Mouse (Mus musculus): Measurements from ENCODE around the gene Gar1.

Gar1 gene

DNA sequence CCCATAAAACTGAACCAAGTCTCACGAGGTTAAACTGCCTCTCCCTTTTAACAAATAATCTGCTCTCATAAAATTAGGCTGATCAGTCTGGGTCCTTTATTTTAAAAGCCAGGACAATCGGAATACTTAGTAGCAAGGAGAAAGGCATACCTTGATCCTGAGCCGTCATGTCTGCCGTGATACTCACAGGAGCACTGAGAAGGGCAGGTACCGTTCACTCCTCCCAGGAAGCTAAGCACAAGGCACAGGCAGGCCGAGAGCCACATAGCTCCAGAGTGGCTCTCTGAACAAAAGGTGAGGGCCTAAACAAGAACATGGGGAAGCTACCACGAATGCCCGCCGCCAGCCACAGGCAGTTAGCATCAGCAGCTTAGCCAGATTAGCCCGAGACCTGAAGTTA, 27.4 kb downstream of the Gar1 start, which contains the start of gene Lrit3:
TSS of gene Lrit3 (minus strand) at position 266 of the 400 bp plus-strand sequence.
- ATAC-seq (ENCODE audit: low TSS enrichment): no peak

DNA sequence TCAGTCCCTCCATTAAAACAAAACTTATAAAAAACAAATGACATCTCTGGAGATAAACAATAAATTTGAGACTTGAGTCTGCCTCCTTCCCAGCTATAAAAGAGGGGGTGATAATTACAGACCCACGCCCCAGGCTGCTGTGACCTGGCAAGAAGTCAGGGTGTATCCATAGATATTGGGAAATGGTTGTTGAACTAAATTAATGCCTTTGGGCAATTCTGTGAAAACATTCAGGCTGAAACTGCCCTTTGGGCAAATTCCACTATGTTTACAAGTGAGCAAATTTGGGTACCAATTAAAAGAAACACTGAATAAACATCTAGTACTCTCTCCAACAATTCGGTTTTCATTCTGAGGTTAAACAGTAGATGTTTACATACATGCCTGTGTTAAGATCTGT, 32.2 kb downstream of the Gar1 start:
- no peak for ATAC-seq (ENCODE audit: low TSS enrichment)

DNA sequence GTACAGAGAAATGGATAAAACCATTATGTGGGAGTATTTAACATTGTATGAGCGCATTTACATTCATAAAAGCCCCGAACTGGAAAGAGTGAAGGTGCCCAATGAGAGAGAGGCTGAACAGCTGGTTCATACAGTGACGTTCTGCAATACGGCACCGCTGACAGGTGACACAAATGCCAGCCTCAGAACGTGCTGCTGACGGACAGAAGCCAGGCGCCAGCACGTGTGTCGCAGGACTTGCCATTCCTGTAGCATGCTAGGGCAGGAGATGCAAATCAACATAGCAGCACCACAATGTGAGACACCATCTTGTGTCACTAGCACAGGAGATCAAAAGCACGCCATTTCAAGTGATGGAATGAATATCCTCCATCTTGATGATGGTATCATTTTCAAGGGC, 32.6 kb downstream of the Gar1 start:
- ATAC-seq (ENCODE audit: low TSS enrichment): no peak

DNA sequence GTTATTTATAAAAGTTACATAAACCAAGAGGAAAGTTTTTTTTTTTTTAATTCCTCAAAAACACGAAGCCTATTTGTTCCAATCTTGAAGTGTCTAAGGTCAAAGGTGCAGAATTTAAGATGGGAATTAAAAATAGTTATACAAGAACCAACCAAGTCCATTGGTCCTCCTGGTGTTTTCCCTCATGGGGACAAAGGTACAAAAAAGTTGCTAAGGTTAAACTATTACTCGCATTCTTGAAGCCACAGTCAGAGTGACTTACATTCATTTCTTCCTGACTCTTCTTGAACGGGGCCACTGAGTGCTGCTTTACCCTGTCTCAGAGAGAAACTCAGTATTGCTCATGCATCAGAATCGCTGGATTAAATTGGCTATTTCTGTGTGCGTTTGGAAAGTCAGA, 33.9 kb downstream of the Gar1 start:
- ATAC-seq (ENCODE audit: low TSS enrichment): no peak

DNA sequence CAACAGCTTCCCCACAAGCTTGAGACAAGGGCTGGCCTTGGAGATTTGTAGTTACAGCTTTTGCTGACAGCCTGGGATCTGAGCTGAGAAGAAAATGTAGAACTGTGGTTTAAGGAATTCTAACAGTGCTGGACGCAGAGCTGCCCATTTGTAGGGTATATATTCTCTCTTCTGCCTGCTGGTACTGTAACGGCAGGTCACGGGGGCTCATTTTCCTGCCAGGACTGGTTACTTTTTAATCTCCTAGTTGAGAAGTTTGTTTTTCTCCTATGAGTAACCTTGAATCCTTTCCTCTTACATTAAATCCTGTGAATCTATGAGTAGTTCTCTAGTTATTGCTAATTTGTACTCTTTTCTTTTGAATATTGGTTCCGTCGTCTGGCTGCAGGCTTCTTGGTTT, 37.4 kb downstream of the Gar1 start:
- ATAC-seq (ENCODE audit: low TSS enrichment): no peak

DNA sequence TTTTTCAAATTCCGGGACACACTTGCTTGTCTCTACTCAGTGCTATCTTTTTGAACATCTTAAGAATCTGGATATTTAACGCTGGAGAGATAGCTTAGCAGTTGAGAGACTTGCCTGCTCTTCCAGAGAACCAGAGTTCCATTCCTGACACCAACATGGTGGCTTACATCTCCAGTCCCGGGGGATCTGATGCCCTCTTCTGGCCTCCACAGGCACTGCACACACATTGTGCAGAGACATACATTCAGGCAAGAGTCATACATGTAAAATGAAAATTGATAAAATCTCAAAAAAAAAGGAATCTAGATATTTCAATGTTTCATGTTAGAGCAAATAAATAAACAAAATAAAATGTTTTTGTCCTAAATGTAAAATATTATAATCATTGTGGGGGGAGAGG, 48.5 kb downstream of the Gar1 start:
- no peak for ATAC-seq (ENCODE audit: low TSS enrichment)

DNA sequence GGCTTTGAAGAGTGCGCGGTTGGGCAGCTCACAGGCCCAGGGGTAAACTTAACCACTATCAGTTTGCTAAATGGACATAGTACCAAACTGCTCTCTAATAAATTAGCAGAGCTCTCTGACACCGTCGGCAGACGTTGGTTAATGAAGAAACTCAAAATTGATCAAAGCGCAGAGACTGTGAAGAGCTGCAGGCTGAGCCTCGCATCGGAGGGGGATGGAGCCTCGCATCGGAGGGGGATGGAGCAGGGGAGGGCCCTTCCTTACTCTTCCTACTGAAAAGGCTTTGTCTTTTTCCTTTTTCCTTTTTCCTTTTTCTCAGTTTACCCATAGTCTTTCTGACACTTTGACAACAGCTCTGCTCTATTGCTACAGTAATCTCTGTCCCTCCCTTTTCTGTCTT, 49.8 kb downstream of the Gar1 start:
- no peak for ATAC-seq (ENCODE audit: low TSS enrichment)

Measured in frontal cortex, adult (tissue).